Mouse (Mus musculus) kidney, embryonic 16.5 days (tissue): ENCODE measurements at regions not wholly inside any gene's neighbourhood (a gene's known extent, or its start where the extent isn't known, plus 50 kb on each side); places are given as distances from the start of the nearest gene placed in this dataset.

ENCODE experiments used
- ATAC-seq: fragments of 200-750 bp; cut with Nextera tagmentation; 2 replicates; pipeline ENCODE4 v1.8.0; 2017; ENCODE audit warnings: moderate TSS enrichment; ENCODE audit not compliant: low FRiP score, low TSS enrichment
- H3K27ac ChIP-seq: fragments of 300-500 bp; sonication (generic); 2 replicates; pipeline ENCODE4 v1.5.1; 2014; ENCODE audit warnings: low read length
- H3K27me3 ChIP-seq: fragments of 300-500 bp; sonication (generic); 2 replicates; pipeline ENCODE4 v1.6.1; 2014; ENCODE audit warnings: low read length, control low read depth, mixed read lengths; ENCODE audit not compliant: insufficient read depth
- H3K36me3 ChIP-seq: fragments of 300-500 bp; sonication (generic); 2 replicates; pipeline ENCODE4 v1.6.1; 2014; ENCODE audit warnings: low read length, control low read depth, mixed read lengths; ENCODE audit not compliant: insufficient read depth
- H3K4me1 ChIP-seq: fragments of 300-500 bp; sonication (generic); 2 replicates; pipeline ENCODE4 v1.6.1; 2014; ENCODE audit warnings: low read length, control low read depth, mixed read lengths; ENCODE audit not compliant: insufficient read depth
- H3K4me2 ChIP-seq: fragments of 300-500 bp; sonication (generic); replicated peaks from 2 replicates; pipeline ENCODE4 v1.6.1; 2014; ENCODE audit warnings: low read depth, low read length
- H3K4me3 ChIP-seq: fragments of 300-500 bp; sonication (generic); 2 replicates; pipeline ENCODE4 v1.5.1; 2014; ENCODE audit warnings: mild to moderate bottlenecking, low read length
- H3K9ac ChIP-seq: fragments of 300-500 bp; sonication (generic); replicated peaks from 2 replicates; pipeline ENCODE4 v1.6.1; 2014; ENCODE audit warnings: low read length
- H3K9me3 ChIP-seq: fragments of 300-500 bp; sonication (generic); 2 replicates; pipeline ENCODE4 v1.6.1; 2016; ENCODE audit warnings: low read length, control low read depth
- WGBS: fragments of 180-500 bp; shearing (Covaris S2); extraction: QIAGEN DNeasy Blood & Tissue Kit; methylation state at CpG from one replicate; pipeline ENCODE4 v1.1.7; 2014; 5-methylcytosine and 5-hydroxymethylcytosine counted together

GRCm38 (mm10) chr19:59673537-59673936, 215.4 kb downstream of the Emx2 start:
- H3K27me3 ChIP-seq = no peaks in the 10 kb centered on the region
- no peak overlapping the region for H3K27ac ChIP-seq
- H3K4me3 ChIP-seq = no peak overlapping the region
- no peaks in the 10 kb centered on the region for H3K36me3 ChIP-seq
- no peaks in the 10 kb centered on the region for H3K4me1 ChIP-seq
- no peaks in the 10 kb centered on the region for H3K9me3 ChIP-seq
- H3K4me2 ChIP-seq = no peak overlapping the region
- no peak for ATAC-seq
- no peak overlapping the region for H3K9ac ChIP-seq

GRCm38 (mm10) chr19:59679191-59679590, 221.0 kb downstream of the Emx2 start:
- Histone ChIP-seq H3K9ac (no peak overlapping the region), H3K27me3 (no peaks in the 10 kb centered on the region), H3K36me3 (no peaks in the 10 kb centered on the region), H3K4me2 (no peak overlapping the region), H3K27ac (peak overlapping the region; percentile 78), H3K4me1 (peaks cover 13% of the 10 kb centered on the region), H3K4me3 (no peak overlapping the region), H3K9me3 (no peaks in the 10 kb centered on the region)
- 50% methylated on average over 7 of the region's 7 CpGs for WGBS
- peak; percentile 50; the same call in 1 of the 2 replicates for ATAC-seq

- peak overlapping the region; percentile 78; the same call in 1 of the 2 replicates for H3K27ac ChIP-seq
- no peaks in the 10 kb centered on the region for H3K36me3 ChIP-seq
- peaks cover 16% of the 10 kb centered on the region for H3K4me1 ChIP-seq
- H3K9me3 ChIP-seq = no peaks in the 10 kb centered on the region
- H3K27me3 ChIP-seq = no peaks in the 10 kb centered on the region
- ATAC-seq = no peak
- WGBS = 66% methylated on average over 4 of the region's 4 CpGs
- H3K9ac ChIP-seq = no peak overlapping the region
- no peak overlapping the region for H3K4me3 ChIP-seq
- H3K4me2 ChIP-seq = no peak overlapping the region
Measured at GRCm38 (mm10) chr19:59680356-59680755, 222.2 kb downstream of the Emx2 start.

- no peak overlapping the region for H3K9ac ChIP-seq
- no peaks in the 10 kb centered on the region for H3K9me3 ChIP-seq
- ATAC-seq = peak; percentile 20; the same call in 1 of the 2 replicates
Measured at GRCm38 (mm10) chr19:59684292-59684691, 226.1 kb downstream of the Emx2 start.

GRCm38 (mm10) chr19:59685826-59686717, 227.9 kb downstream of the Emx2 start:
- peaks cover 40% of the 10 kb centered on the region for H3K4me1 ChIP-seq
- WGBS = 42% methylated on average over 19 of the region's 19 CpGs
- H3K36me3 ChIP-seq = no peaks in the 10 kb centered on the region
- peak overlapping the region; percentile 92 for H3K27ac ChIP-seq
- peak; percentile 75 for ATAC-seq
- H3K9ac ChIP-seq = no peak overlapping the region
- no peak overlapping the region for H3K4me3 ChIP-seq
- H3K9me3 ChIP-seq = no peaks in the 10 kb centered on the region
- no peaks in the 10 kb centered on the region for H3K27me3 ChIP-seq
- no peak overlapping the region for H3K4me2 ChIP-seq

More at GRCm38 (mm10) chr19:59684292-59684691, 226.1 kb downstream of the Emx2 start:
- H3K4me3 ChIP-seq = no peak overlapping the region
- no peak overlapping the region for H3K4me2 ChIP-seq
- H3K4me1 ChIP-seq = peaks cover 35% of the 10 kb centered on the region
- H3K27me3 ChIP-seq = no peaks in the 10 kb centered on the region
- no peaks in the 10 kb centered on the region for H3K36me3 ChIP-seq
- 50% methylated on average over 7 of the region's 7 CpGs for WGBS
- peak overlapping the region; percentile 68 for H3K27ac ChIP-seq

GRCm38 (mm10) chr19:59687206-59687605, 229.0 kb downstream of the Emx2 start:
- ATAC-seq = peak; percentile 52; the same call in 1 of the 2 replicates
- Histone ChIP-seq H3K9ac (no peak overlapping the region), H3K9me3 (no peaks in the 10 kb centered on the region), H3K4me1 (peaks cover 42% of the 10 kb centered on the region), H3K4me2 (no peak overlapping the region), H3K4me3 (no peak overlapping the region), H3K36me3 (no peaks in the 10 kb centered on the region), H3K27me3 (no peaks in the 10 kb centered on the region), H3K27ac (peak overlapping the region; percentile 91)
- 64% methylated on average over 7 of the region's 7 CpGs for WGBS

GRCm38 (mm10) chr19:59687681-59688080, 229.5 kb downstream of the Emx2 start:
- Histone ChIP-seq H3K9ac (no peak overlapping the region), H3K4me3 (no peak overlapping the region), H3K36me3 (no peaks in the 10 kb centered on the region), H3K27me3 (no peaks in the 10 kb centered on the region), H3K9me3 (no peaks in the 10 kb centered on the region), H3K27ac (peak overlapping the region; percentile 91), H3K4me2 (no peak overlapping the region), H3K4me1 (peaks cover 44% of the 10 kb centered on the region)
- 74% methylated on average over 1 of the region's 1 CpGs for WGBS
- ATAC-seq = no peak

- no peak for ATAC-seq
- peaks cover 27% of the 10 kb centered on the region for H3K4me1 ChIP-seq
- H3K9me3 ChIP-seq = no peaks in the 10 kb centered on the region
- no peak overlapping the region for H3K4me2 ChIP-seq
- H3K27ac ChIP-seq = no peak overlapping the region
- no peak overlapping the region for H3K9ac ChIP-seq
- no peaks in the 10 kb centered on the region for H3K27me3 ChIP-seq
- 29% methylated on average over 15 of the region's 15 CpGs for WGBS
- H3K36me3 ChIP-seq = no peaks in the 10 kb centered on the region
- H3K4me3 ChIP-seq = no peak overlapping the region
Measured at GRCm38 (mm10) chr19:59691541-59692096, 233.4 kb downstream of the Emx2 start.

GRCm38 (mm10) chr19:59697628-59698027, 239.5 kb downstream of the Emx2 start:
- no peaks in the 10 kb centered on the region for H3K36me3 ChIP-seq
- H3K27me3 ChIP-seq = no peaks in the 10 kb centered on the region
- peak; percentile 89 for ATAC-seq
- no peaks in the 10 kb centered on the region for H3K9me3 ChIP-seq
- WGBS = 43% methylated on average over 5 of the region's 5 CpGs
- H3K9ac ChIP-seq = no peak overlapping the region
- H3K4me2 ChIP-seq = no peak overlapping the region
- H3K4me1 ChIP-seq = peaks cover 9% of the 10 kb centered on the region
- H3K27ac ChIP-seq = no peak overlapping the region; the same call in 1 of the 2 replicates
- H3K4me3 ChIP-seq = no peak overlapping the region

- WGBS = 77% methylated on average over 3 of the region's 3 CpGs
- Histone ChIP-seq H3K27me3 (no peaks in the 10 kb centered on the region), H3K9ac (no peak overlapping the region), H3K4me1 (peaks cover 9% of the 10 kb centered on the region), H3K36me3 (no peaks in the 10 kb centered on the region), H3K4me2 (no peak overlapping the region), H3K9me3 (no peaks in the 10 kb centered on the region), H3K4me3 (no peak overlapping the region), H3K27ac (no peak overlapping the region)
- ATAC-seq = no peak
Measured at GRCm38 (mm10) chr19:59700187-59700586, 242.0 kb downstream of the Emx2 start.
